Mouse (Mus musculus): Measurements from ENCODE around the gene Gm12184. TPM values are rescaled to one million over a fixed set of nuclear protein-coding genes. Genes with fewer than 3 reads are reported as not detected.
"Not testable (repeated sequence)": the region's sequence is repeated elsewhere in the genome, so short reads cannot be mapped to it uniquely, and the experiment has no call there.

Gm12184 gene
- polyA plus RNA-seq, 1 experiment from 2014 or later = 4.5 TPM

DNA sequence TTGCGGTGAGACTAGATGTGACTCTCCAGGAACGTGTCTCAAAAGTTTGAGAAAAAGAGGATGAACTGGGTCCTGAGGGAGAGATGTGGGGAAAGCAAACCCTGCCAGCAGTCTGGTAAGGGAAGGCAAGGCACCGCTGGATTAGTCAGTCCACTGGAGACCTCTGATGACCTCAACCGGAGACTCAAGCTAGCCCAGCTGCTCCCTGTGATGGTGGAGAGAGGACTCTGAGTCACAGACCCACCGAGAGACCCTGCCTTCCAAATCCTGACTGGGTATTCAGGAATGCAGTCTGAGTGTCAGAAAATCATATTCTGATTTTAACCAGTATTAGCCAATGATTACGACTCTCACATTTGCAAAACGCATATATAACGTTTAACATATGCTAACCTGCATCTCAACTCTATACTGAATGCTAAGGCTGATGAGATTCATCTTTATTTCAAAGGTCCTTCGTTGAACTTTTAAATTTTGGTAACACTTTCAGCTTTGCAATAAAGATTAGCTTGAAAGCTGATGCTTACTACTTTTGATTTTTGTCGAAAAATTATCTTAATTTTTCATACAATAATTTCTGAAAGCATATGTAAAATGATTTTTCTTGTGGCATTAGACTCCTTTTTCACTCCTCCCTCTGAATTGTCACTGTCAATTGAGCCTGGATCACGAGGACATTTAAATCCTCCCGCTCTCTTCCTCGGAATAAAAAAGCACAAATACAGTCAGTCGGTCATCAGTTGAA lies 3.5 kb downstream of the Gm12184 start:
- no peak for ATAC-seq (ENCODE audit: insufficient number of reproducible peaks, insufficient read depth, low FRiP score, low read depth)
- Histone ChIP-seq H3K4me3 (ENCODE audit: low read depth, low read length) (peak overlapping the region; percentile 34), H3K36me3 (ENCODE audit: control insufficient read depth, insufficient read depth, low read length) (no peaks in the 10 kb centered on the region), H3K27me3 (ENCODE audit: control insufficient read depth, insufficient read depth, low read length) (no peaks in the 10 kb centered on the region), H3K4me1 (ENCODE audit: control insufficient read depth, insufficient read depth, low read length) (0 out of 2 replicates have a peak, but pooled peaks cover 10% of the 10 kb centered on the region), H3K9me3 (ENCODE audit: control insufficient read depth, low read depth, low read length) (no peaks in the 10 kb centered on the region), H3K9ac (replicated peaks; ENCODE audit: low read depth, low read length) (no peak overlapping the region), H3K4me2 (replicated peaks; ENCODE audit: low read depth, low read length) (peak overlapping the region; percentile 74), H3K27ac (ENCODE audit: low read length) (no peak overlapping the region)
- WGBS = 30% methylated on average over 14 of the region's 14 CpGs

DNA sequence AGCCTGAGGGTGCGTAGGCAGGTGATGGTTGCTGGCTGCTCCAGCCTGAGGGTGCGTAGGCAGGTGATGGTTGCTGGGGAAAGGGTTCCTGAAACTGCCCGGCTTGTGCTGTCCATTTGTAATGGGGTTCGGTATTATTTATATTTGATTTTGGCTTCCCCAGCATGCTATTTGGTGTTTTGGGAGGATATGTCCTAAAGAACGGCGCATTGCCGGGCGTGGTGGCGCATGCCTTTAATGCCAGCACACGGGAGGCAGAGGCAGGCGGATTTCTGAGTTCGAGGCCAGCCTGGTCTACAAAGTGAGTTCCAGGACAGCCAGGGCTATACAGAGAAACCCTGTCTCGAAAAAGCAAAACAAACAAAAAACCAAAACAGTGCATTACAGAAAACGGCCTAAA lies 5.2 kb downstream of the Gm12184 start:
- H3K27me3 ChIP-seq (ENCODE audit: control insufficient read depth, insufficient read depth, low read length); H3K4me1 ChIP-seq (ENCODE audit: control insufficient read depth, insufficient read depth, low read length); H3K4me2 ChIP-seq (replicated peaks; ENCODE audit: low read depth, low read length); H3K27ac ChIP-seq (ENCODE audit: low read length); H3K4me3 ChIP-seq (ENCODE audit: low read depth, low read length); ATAC-seq (ENCODE audit: insufficient number of reproducible peaks, insufficient read depth, low FRiP score, low read depth); H3K9me3 ChIP-seq (ENCODE audit: control insufficient read depth, low read depth, low read length); H3K9ac ChIP-seq (replicated peaks; ENCODE audit: low read depth, low read length); H3K36me3 ChIP-seq (ENCODE audit: control insufficient read depth, insufficient read depth, low read length): not testable (repeated sequence)
- WGBS = 85% methylated on average over 14 of the region's 14 CpGs

DNA sequence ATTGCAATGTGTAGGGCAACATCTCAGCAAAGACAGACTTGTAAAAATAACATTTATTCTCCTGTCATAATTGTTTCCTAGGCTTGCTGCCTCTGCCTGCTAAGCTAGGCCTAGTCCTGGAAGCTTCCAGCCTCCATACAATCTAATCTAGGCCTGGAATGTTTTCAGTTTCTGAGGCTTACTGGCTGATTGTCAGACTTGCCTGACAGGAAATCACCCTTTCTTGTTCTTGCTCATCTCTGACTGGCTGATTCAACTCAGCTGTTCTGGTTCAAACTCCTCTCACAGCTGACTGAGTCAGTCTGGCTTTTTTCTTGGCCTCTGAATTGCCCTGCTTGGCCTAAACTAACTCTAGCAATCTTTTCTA lies 6.2 kb downstream of the Gm12184 start:
- Histone ChIP-seq H3K9ac (replicated peaks; ENCODE audit: low read depth, low read length) (no peak overlapping the region), H3K4me3 (ENCODE audit: low read depth, low read length) (no peak overlapping the region), H3K27me3 (ENCODE audit: control insufficient read depth, insufficient read depth, low read length) (no peaks in the 10 kb centered on the region), H3K4me1 (ENCODE audit: control insufficient read depth, insufficient read depth, low read length) (peaks cover 18% of the 10 kb centered on the region; the same call in 1 of the 2 replicates), H3K9me3 (ENCODE audit: control insufficient read depth, low read depth, low read length) (no peaks in the 10 kb centered on the region), H3K36me3 (ENCODE audit: control insufficient read depth, insufficient read depth, low read length) (peaks cover 3% of the 10 kb centered on the region; the same call in 1 of the 2 replicates), H3K4me2 (replicated peaks; ENCODE audit: low read depth, low read length) (no peak overlapping the region), H3K27ac (ENCODE audit: low read length) (no peak overlapping the region; the same call in 1 of the 2 replicates)
- ATAC-seq (ENCODE audit: insufficient number of reproducible peaks, insufficient read depth, low FRiP score, low read depth) = no peak

DNA sequence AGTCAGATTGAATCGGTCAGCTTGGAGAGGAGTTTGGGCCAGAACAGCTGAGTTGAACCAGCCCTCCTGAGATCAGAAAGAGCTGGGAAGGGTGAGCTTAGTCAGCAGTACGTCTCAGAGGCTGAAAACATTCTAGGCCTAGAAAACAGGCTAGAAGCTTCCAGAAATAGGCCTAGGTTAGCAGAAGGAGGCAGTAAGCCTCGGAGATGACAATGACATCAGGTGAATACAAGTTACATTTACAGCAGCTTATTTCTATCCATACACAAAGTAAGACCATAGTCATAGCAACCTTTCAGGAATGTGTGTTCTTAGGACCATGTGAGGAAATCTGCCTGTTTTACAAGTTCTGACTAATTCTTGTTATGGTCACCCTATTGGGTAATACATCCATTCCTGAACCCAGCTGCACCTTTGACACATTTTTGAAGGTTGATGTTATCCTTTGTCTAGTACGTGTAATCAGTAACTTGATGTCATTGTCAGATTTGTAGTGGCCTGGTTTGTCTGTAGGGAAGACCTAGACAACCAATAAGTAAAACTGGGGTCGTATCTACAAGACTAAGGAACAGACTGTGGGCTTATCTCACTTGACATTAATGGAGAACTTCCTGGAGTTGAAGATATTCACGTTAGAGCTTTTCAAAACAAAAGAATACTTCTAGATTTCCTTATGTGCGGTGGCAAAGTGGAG lies 6.7 kb downstream of the Gm12184 start:
- H3K4me1 ChIP-seq (ENCODE audit: control insufficient read depth, insufficient read depth, low read length) = peaks cover 20% of the 10 kb centered on the region; the same call in 1 of the 2 replicates
- no peaks in the 10 kb centered on the region for H3K9me3 ChIP-seq (ENCODE audit: control insufficient read depth, low read depth, low read length)
- H3K36me3 ChIP-seq (ENCODE audit: control insufficient read depth, insufficient read depth, low read length) = peaks cover 5% of the 10 kb centered on the region; the same call in 1 of the 2 replicates
- H3K9ac ChIP-seq (replicated peaks; ENCODE audit: low read depth, low read length) = no peak overlapping the region
- no peak overlapping the region; the same call in 1 of the 2 replicates for H3K27ac ChIP-seq (ENCODE audit: low read length)
- ATAC-seq (ENCODE audit: insufficient number of reproducible peaks, insufficient read depth, low FRiP score, low read depth) = no peak
- no peak overlapping the region for H3K4me3 ChIP-seq (ENCODE audit: low read depth, low read length)
- H3K27me3 ChIP-seq (ENCODE audit: control insufficient read depth, insufficient read depth, low read length) = no peaks in the 10 kb centered on the region
- WGBS = 65% methylated on average over 7 of the region's 7 CpGs
- no peak overlapping the region for H3K4me2 ChIP-seq (replicated peaks; ENCODE audit: low read depth, low read length)

DNA sequence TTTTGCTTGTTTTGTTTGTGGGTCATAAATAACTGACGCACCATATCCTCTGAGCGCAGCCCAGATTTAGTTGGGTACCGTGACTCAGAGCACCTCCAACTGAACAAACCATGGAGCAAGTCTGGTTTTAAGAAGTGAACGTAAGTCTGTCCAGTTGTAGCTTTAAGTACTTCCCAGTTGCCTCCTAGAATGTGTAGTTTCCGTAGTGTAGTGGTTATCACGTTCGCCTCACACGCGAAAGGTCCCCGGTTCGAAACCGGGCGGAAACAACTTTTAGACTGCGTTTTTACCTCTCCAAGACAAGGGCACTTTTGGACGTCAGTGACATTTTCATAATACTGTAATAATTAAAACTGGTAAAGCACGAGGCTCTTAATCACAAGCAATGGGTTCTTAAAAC lies 8.1 kb downstream of the Gm12184 start:
- H3K4me2 ChIP-seq (replicated peaks; ENCODE audit: low read depth, low read length) = peak overlapping the region; percentile 85
- H3K4me1 ChIP-seq (ENCODE audit: control insufficient read depth, insufficient read depth, low read length) = peaks cover 15% of the 10 kb centered on the region; the same call in 1 of the 2 replicates
- H3K9me3 ChIP-seq (ENCODE audit: control insufficient read depth, low read depth, low read length) = no peaks in the 10 kb centered on the region
- 1% methylated on average over 16 of the region's 16 CpGs for WGBS
- H3K27me3 ChIP-seq (ENCODE audit: control insufficient read depth, insufficient read depth, low read length) = no peaks in the 10 kb centered on the region
- ATAC-seq (ENCODE audit: insufficient number of reproducible peaks, insufficient read depth, low FRiP score, low read depth) = peak; percentile 8; the same call in 1 of the 2 replicates
- no peak overlapping the region for H3K27ac ChIP-seq (ENCODE audit: low read length)
- H3K4me3 ChIP-seq (ENCODE audit: low read depth, low read length) = peak overlapping the region; percentile 74
- H3K36me3 ChIP-seq (ENCODE audit: control insufficient read depth, insufficient read depth, low read length) = peaks cover 6% of the 10 kb centered on the region
- H3K9ac ChIP-seq (replicated peaks; ENCODE audit: low read depth, low read length) = no peak overlapping the region

DNA sequence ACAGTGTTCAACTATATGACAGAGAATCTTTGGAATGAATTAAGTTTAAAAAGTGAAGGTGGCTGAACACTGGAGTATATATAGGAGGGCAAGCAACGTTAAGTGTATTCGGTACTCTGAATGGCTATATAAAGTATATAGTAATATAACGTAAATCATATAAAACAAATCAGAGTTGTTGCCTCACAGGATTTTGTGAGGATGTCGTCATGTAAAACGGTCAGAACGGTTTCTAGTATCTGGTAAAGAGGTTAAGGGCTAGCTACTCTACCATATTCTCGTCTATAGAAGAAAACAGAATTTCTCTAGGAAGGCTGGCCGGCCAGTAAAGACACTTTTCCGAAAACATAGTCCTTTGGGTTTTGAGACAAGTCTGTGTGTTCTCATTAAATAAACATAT lies 8.7 kb downstream of the Gm12184 start:
- Histone ChIP-seq H3K27ac (ENCODE audit: low read length) (peak overlapping the region; percentile 85; the same call in 1 of the 2 replicates), H3K4me2 (replicated peaks; ENCODE audit: low read depth, low read length) (peak overlapping the region; percentile 85), H3K9me3 (ENCODE audit: control insufficient read depth, low read depth, low read length) (no peaks in the 10 kb centered on the region), H3K4me3 (ENCODE audit: low read depth, low read length) (peak overlapping the region; percentile 74), H3K4me1 (ENCODE audit: control insufficient read depth, insufficient read depth, low read length) (peaks cover 15% of the 10 kb centered on the region; the same call in 1 of the 2 replicates), H3K36me3 (ENCODE audit: control insufficient read depth, insufficient read depth, low read length) (peaks cover 11% of the 10 kb centered on the region), H3K27me3 (ENCODE audit: control insufficient read depth, insufficient read depth, low read length) (no peaks in the 10 kb centered on the region), H3K9ac (replicated peaks; ENCODE audit: low read depth, low read length) (peak overlapping the region; percentile 31; the same call in 1 of the 2 replicates)
- ATAC-seq (ENCODE audit: insufficient number of reproducible peaks, insufficient read depth, low FRiP score, low read depth) = no peak
- 7% methylated on average over 9 of the region's 9 CpGs for WGBS

DNA sequence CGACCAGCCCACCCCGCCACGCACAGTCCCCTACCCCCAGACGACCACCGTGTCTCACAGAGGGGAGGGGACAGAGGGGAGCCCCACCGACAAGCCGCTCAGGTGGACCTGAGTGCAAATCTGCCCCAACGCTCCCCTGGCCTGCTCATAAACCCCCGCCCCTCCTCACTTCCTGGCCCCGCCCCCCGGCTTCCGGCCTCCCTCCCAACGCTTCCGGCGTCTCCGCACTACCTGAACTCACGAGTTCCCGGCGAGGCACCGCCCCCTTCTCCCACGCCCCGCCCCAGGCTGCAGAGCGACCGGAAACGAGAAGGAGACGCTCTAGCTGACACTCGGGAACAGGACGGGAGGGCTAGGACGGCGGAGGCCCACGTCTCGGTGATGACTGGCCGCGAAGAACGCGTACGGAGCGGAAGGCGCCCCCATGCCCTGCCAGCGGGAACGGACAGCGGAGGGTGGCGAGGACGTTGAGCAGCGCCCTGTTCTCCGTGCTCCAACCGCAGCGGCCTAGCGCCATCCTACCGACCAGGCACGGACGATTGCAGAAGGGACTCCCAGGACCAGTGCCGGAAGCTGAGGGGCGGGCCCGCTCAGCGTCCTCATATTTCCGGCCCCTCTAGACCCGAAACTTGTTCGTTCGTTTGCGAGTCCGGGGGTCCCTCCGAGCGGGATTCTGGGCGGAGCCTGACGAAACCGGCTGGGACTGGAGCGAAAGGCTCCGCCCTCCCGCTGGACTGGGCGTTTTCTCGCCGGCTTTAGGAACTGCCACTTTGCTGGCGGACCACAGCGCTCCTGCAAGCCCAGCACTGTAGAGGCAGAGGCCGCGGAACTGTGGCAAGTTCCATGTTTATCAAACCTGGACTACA lies 9.4 kb downstream of the Gm12184 start, which contains the start of gene Trim41:
Trim41 (minus strand) TSS at position 554 of the 866 bp plus-strand sequence.
- Histone ChIP-seq H3K4me1 (ENCODE audit: control insufficient read depth, insufficient read depth, low read length) (peaks cover 15% of the 10 kb centered on the region; the same call in 1 of the 2 replicates), H3K27me3 (ENCODE audit: control insufficient read depth, insufficient read depth, low read length) (no peaks in the 10 kb centered on the region), H3K27ac (ENCODE audit: low read length) (peak within 1 kb of the TSS; percentile 85), H3K4me3 (ENCODE audit: low read depth, low read length) (peak within 1 kb of the TSS; percentile 74), H3K9me3 (ENCODE audit: control insufficient read depth, low read depth, low read length) (no peaks in the 10 kb centered on the region), H3K9ac (replicated peaks; ENCODE audit: low read depth, low read length) (peak within 1 kb of the TSS; percentile 92), H3K4me2 (replicated peaks; ENCODE audit: low read depth, low read length) (peak within 1 kb of the TSS; percentile 85), H3K36me3 (ENCODE audit: control insufficient read depth, insufficient read depth, low read length) (peaks cover 19% of the 10 kb centered on the region)
- ATAC-seq (ENCODE audit: insufficient number of reproducible peaks, insufficient read depth, low FRiP score, low read depth) = peak; percentile 96
- WGBS = under 1% methylated on average over 76 of the region's 77 CpGs

DNA sequence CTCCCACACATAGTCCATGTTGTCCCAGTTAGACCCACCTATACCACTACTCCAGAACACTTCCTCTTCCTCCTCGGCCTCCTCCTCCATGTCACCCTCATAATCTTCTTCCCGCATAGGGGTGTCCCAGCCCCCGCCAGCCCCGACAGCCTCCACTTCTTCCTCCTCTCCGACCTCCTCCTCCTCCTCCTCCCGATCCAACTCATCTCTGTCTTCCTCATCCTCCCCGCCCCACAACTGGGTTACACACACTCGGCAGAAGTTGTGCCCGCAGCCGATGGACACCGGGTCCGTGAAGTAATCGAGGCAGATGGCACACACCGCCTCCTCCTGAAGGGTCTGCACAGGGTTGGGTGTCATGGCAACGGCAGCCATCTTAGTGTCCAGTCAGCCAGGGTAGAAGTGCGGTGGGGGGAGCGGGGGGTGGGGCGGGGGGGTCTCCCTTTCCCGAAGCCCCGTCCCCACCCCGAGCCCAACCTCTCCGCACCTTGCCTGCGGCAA lies 10.1 kb downstream of the Gm12184 start:
- peak; percentile 34 for ATAC-seq (ENCODE audit: insufficient number of reproducible peaks, insufficient read depth, low FRiP score, low read depth)
- Histone ChIP-seq H3K4me3 (ENCODE audit: low read depth, low read length) (peak overlapping the region; percentile 74), H3K4me2 (replicated peaks; ENCODE audit: low read depth, low read length) (peak overlapping the region; percentile 68), H3K27ac (ENCODE audit: low read length) (peak overlapping the region; percentile 59; the same call in 1 of the 2 replicates), H3K4me1 (ENCODE audit: control insufficient read depth, insufficient read depth, low read length) (peaks cover 15% of the 10 kb centered on the region; the same call in 1 of the 2 replicates), H3K27me3 (ENCODE audit: control insufficient read depth, insufficient read depth, low read length) (no peaks in the 10 kb centered on the region), H3K9me3 (ENCODE audit: control insufficient read depth, low read depth, low read length) (no peaks in the 10 kb centered on the region), H3K36me3 (ENCODE audit: control insufficient read depth, insufficient read depth, low read length) (peaks cover 26% of the 10 kb centered on the region), H3K9ac (replicated peaks; ENCODE audit: low read depth, low read length) (peak overlapping the region; percentile 92)
- WGBS = 2% methylated on average over 23 of the region's 23 CpGs
